Mouse (Mus musculus) CD4-positive, CD25-positive, alpha-beta regulatory T cell, adult 4 months (primary cell): Measurements from ENCODE around the gene Thbs1. TPM values are rescaled to one million over a fixed set of nuclear protein-coding genes. Genes with fewer than 3 reads are reported as not detected.

Experiments
- ATAC-seq: one replicate; pipeline ENCODE4 v1.8.0; 2017
- polyA plus RNA-seq, 2 experiments: library from polyadenylated mRNA; unstranded; fragments of 100-300 nt; shearing (Covaris generic); gene quantifications; one replicate each; pipeline ENCODE4 v1.2.1; 2017

Thbs1 gene
- polyA plus RNA-seq, 2 experiments from 2014 or later: 0.23 TPM; not detected in 1

DNA sequence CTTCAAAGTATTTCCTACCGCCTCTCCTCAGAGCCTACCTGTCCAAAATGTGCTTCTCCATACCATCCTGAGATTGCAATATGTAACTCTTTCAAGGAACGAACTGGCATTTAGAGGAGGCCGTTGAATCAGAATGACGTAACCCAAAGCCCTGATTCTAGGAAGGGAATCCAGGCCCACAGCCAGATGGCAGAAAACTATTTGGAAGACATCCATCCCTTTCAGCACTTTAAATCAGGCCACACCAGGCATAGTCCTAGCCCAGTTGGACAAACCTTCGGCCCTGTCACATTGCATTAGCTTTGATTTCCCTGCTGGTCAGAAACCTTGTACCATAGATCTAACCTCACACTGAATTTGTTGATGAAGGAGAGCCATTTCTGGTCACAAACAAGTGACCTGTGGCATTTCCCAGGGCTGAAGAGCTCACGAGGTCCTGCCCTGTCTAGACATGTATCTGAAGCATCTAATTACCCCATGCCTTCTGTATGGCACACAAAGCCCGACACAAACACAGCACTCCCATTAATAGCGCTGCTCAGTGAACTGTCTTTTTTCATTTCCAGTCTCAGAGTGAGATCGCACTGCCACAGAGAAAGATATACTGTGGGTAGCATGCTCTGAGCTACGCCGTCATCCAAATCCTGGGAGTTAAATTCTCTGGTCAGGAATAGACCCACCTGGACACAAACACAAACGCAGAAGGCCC, 38.3 kb downstream of the Thbs1 start:
- ATAC-seq: no peak

GRCm38 (mm10) chr2:118158095-118158494, 46.4 kb downstream of the Thbs1 start:
- ATAC-seq: no peak

- ATAC-seq: no peak
Observed at GRCm38 (mm10) chr2:118159126-118159525, 47.5 kb downstream of the Thbs1 start.

DNA sequence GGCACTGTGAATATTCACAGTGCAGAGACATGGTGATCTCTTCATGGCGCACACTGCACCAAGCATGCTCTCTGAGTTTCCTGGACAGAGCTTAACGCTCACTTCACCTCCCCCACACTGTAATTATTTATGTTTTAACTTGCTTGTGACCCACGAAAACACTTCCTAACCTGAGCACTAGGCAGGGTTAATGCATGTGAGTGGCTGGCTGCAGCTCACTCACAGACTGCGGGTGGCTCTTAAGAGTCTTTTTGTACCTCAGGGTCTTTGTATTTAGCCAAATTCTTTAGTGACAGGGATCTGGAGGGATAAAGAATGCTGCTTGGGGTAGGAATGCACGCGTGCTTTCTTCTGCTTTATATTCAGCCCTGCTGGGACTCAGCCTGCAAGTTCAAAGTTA, 48.9 kb downstream of the Thbs1 start:
- ATAC-seq: no peak

GRCm38 (mm10) chr2:118160991-118161390, 49.3 kb downstream of the Thbs1 start:
- ATAC-seq: no peak

- no peak for ATAC-seq
Observed at GRCm38 (mm10) chr2:118162486-118162885, 50.8 kb downstream of the Thbs1 start.

GRCm38 (mm10) chr2:118164137-118164536, 52.5 kb downstream of the Thbs1 start:
- ATAC-seq: no peak

DNA sequence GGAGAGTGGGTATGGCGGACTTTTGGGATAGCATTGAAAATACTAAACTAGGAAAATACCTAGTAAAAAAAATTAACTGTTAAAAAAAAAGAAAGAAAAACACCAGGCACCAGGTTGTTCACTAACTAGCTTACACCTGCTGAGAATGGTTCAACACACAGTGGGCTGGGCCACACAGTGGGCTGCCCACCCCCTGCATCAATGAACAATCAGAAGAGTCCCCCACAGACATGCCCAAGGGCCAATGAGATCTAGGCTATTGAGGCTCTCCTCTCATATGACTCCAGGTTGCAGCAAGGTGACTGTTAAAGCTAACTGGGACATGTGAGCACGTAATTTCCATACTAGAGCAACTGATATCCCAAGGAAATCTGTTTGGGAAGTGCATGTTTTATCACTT, 54.0 kb downstream of the Thbs1 start:
- ATAC-seq: no peak

DNA sequence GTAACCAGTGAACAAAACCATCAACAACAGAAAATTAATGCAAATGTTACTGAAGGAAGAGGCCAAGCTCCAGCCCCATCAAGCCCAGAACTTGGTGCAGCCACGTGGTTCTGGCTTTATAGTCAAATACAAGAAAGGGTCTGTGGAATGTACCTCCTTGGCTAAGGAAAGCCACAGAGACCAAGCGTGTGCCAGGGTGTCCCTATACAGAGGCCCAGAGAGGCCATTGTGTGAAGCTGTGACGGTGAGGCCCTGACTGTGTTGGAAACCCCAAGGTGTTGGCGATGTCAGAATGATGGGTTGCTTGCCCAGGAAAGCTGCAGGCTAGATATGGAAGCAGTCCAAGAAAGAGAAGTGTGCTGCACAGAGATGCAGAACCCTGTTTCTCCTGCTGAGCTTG, 56.1 kb downstream of the Thbs1 start:
- no peak for ATAC-seq

GRCm38 (mm10) chr2:118168225-118168624, 56.5 kb downstream of the Thbs1 start:
- ATAC-seq: no peak

GRCm38 (mm10) chr2:118174558-118175383, 63.1 kb downstream of the Thbs1 start:
- no peak for ATAC-seq

Other genes with a start within 250 kb of the Thbs1 start
- gene Fsip1, start 145.1 kb downstream of the Thbs1 start, polyA plus RNA-seq: not detected